Mouse (Mus musculus): Measurements from ENCODE around the gene Nfkbie.

Gene Nfkbie

DNA sequence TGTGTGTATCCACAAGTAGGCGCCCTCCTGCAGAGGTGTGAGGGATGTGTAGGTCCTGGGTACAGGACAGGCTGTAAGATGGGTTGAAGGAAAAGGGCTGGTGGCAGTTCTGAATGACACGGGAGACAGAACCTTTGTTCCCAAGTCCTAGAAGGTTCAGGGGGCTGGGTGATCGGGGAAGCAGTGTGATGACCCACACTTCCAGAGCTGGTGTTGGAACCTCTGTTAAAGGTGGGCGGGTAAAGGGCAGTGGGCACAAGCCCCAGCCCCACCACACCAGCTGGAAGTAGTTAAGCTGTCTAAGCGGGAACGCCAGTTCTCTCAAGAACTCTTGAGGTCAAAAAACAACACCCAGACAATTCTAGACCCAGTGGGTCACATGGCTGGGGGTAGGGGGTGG is 34.9 kb downstream of the Nfkbie start:
- no peaks in the 10 kb centered on the region for H3K27me3 ChIP-seq (ENCODE audit: insufficient read depth, low read length)
- TF ChIP-seq CTCF (conservative IDR thresholded peaks at IDR 0.05; ENCODE audit: low read length), result no peak
- TF ChIP-seq POU5F1 (IDR thresholded peaks at IDR 0.05; ENCODE audit: borderline replicate concordance, low read length), result no peak
- no peak for TF ChIP-seq NANOG (IDR thresholded peaks at IDR 0.05; ENCODE audit: borderline replicate concordance, low read length)
- H3K9me3 ChIP-seq (ENCODE audit: low read length), result no peaks in the 10 kb centered on the region
- H3K4me3 ChIP-seq (replicated peaks; ENCODE audit: low read length), result peak overlapping the region; percentile 98
- peaks cover 91% of the 10 kb centered on the region for H3K4me1 ChIP-seq (replicated peaks; ENCODE audit: low read depth, low read length)
- H3K36me3 ChIP-seq (ENCODE audit: insufficient read depth, low read length), result peaks cover 83% of the 10 kb centered on the region

GRCm38 (mm10) chr17:45591701-45592605 is 36.5 kb downstream of the Nfkbie start:
- Histone ChIP-seq H3K9me3 (ENCODE audit: low read length) (no peaks in the 10 kb centered on the region), H3K4me3 (replicated peaks; ENCODE audit: low read length) (peak overlapping the region; percentile 98), H3K27me3 (ENCODE audit: insufficient read depth, low read length) (no peaks in the 10 kb centered on the region), H3K36me3 (ENCODE audit: insufficient read depth, low read length) (peaks cover 68% of the 10 kb centered on the region), H3K4me1 (replicated peaks; ENCODE audit: low read depth, low read length) (peaks cover 90% of the 10 kb centered on the region)
- TF ChIP-seq NANOG (IDR thresholded peaks at IDR 0.05; ENCODE audit: borderline replicate concordance, low read length) (no peak), CTCF (conservative IDR thresholded peaks at IDR 0.05; ENCODE audit: low read length) (no peak), POU5F1 (IDR thresholded peaks at IDR 0.05; ENCODE audit: borderline replicate concordance, low read length) (no peak)

DNA sequence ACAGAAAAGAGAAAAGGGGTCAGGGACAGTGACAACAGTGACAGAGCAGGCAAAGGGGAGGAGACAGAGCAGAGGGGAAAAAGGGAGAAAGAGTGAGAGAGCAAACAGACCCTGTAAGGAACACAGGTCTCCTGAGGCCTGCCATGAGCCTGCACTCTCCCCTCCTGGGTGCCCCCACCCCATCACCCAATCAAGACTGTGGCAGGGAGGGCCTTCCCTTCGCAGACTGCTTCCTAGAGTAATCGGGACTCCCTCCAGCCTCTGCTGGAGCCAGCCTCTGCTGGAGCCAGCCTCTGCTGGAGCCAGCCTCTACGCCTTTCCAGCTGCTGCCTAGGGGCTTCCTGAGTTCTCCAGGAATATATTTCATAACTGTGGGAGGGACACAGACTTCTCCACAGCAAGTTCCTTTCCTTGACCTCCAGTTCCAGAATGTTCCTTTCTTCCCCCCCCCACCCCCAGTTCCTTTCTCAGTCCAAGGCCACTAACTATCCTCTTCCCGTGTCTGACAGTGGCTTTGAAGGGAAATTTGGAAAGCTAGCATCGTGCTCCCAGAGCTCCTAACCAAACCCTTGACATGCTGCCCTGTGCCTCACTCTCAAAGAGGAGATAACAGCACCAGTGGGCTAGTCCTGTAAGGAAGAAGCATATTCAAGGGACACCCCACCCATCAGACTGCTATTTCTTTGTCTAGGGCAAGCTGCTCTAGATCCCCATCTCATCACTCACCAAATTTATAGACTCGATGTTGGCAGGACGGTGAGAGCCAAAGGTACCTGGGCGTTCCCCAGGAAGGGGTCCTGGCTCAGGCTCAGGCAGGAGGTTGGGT is 37.3 kb downstream of the Nfkbie start:
- no peaks in the 10 kb centered on the region for H3K9me3 ChIP-seq (ENCODE audit: low read length)
- peak overlapping the region; percentile 98 for H3K4me3 ChIP-seq (replicated peaks; ENCODE audit: low read length)
- H3K36me3 ChIP-seq (ENCODE audit: insufficient read depth, low read length), result peaks cover 59% of the 10 kb centered on the region
- TF ChIP-seq CTCF (conservative IDR thresholded peaks at IDR 0.05; ENCODE audit: low read length) (no peak), POU5F1 (IDR thresholded peaks at IDR 0.05; ENCODE audit: borderline replicate concordance, low read length) (no peak), NANOG (IDR thresholded peaks at IDR 0.05; ENCODE audit: borderline replicate concordance, low read length) (no peak)
- H3K27me3 ChIP-seq (ENCODE audit: insufficient read depth, low read length), result no peaks in the 10 kb centered on the region
- H3K4me1 ChIP-seq (replicated peaks; ENCODE audit: low read depth, low read length), result peaks cover 89% of the 10 kb centered on the region

GRCm38 (mm10) chr17:45593479-45593878 is 38.0 kb downstream of the Nfkbie start:
- TF ChIP-seq CTCF (conservative IDR thresholded peaks at IDR 0.05; ENCODE audit: low read length) (peak; percentile 34), NANOG (IDR thresholded peaks at IDR 0.05; ENCODE audit: borderline replicate concordance, low read length) (no peak)
- peaks cover 89% of the 10 kb centered on the region for H3K4me1 ChIP-seq (replicated peaks; ENCODE audit: low read depth, low read length)
- no peaks in the 10 kb centered on the region for H3K27me3 ChIP-seq (ENCODE audit: insufficient read depth, low read length)
- no peaks in the 10 kb centered on the region for H3K9me3 ChIP-seq (ENCODE audit: low read length)
- H3K4me3 ChIP-seq (replicated peaks; ENCODE audit: low read length), result peak overlapping the region; percentile 98
- H3K36me3 ChIP-seq (ENCODE audit: insufficient read depth, low read length), result peaks cover 59% of the 10 kb centered on the region

DNA sequence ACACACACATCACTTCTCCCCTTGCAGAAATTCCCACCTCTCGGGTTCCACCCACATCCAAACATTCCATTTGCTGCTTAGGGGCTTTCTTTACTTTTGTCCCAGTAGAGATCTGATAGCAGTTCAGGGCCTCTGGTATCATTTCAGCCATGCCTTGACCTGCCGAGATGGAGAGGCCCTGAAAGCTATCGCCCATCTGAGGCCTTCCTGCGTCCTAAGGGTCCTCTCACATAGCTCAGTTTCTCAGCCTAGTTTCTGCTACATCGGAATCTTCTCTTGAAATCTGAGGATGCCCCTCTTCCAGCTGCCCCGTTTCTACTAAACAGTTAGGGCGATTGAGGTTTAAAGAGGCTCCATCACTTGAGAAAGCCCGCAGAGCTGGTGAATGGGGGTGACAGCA is 38.7 kb downstream of the Nfkbie start:
- H3K27me3 ChIP-seq (ENCODE audit: insufficient read depth, low read length), result no peaks in the 10 kb centered on the region
- H3K4me1 ChIP-seq (replicated peaks; ENCODE audit: low read depth, low read length), result peaks cover 89% of the 10 kb centered on the region
- H3K4me3 ChIP-seq (replicated peaks; ENCODE audit: low read length), result peak overlapping the region; percentile 98
- no peaks in the 10 kb centered on the region for H3K9me3 ChIP-seq (ENCODE audit: low read length)
- TF ChIP-seq POU5F1 (IDR thresholded peaks at IDR 0.05; ENCODE audit: borderline replicate concordance, low read length) (no peak), CTCF (conservative IDR thresholded peaks at IDR 0.05; ENCODE audit: low read length) (no peak), NANOG (IDR thresholded peaks at IDR 0.05; ENCODE audit: borderline replicate concordance, low read length) (no peak)
- H3K36me3 ChIP-seq (ENCODE audit: insufficient read depth, low read length), result peaks cover 54% of the 10 kb centered on the region

- H3K27me3 ChIP-seq (ENCODE audit: insufficient read depth, low read length), result no peaks in the 10 kb centered on the region
- TF ChIP-seq CTCF (conservative IDR thresholded peaks at IDR 0.05; ENCODE audit: low read length), result no peak
- no peak for TF ChIP-seq POU5F1 (IDR thresholded peaks at IDR 0.05; ENCODE audit: borderline replicate concordance, low read length)
- TF ChIP-seq NANOG (IDR thresholded peaks at IDR 0.05; ENCODE audit: borderline replicate concordance, low read length), result no peak
- no peaks in the 10 kb centered on the region for H3K9me3 ChIP-seq (ENCODE audit: low read length)
- peaks cover 86% of the 10 kb centered on the region for H3K4me1 ChIP-seq (replicated peaks; ENCODE audit: low read depth, low read length)
- H3K36me3 ChIP-seq (ENCODE audit: insufficient read depth, low read length), result peaks cover 49% of the 10 kb centered on the region
- H3K4me3 ChIP-seq (replicated peaks; ENCODE audit: low read length), result peak overlapping the region; percentile 98
These were observed 39.6 kb downstream of the Nfkbie start for GRCm38 (mm10) chr17:45594881-45595735.

DNA sequence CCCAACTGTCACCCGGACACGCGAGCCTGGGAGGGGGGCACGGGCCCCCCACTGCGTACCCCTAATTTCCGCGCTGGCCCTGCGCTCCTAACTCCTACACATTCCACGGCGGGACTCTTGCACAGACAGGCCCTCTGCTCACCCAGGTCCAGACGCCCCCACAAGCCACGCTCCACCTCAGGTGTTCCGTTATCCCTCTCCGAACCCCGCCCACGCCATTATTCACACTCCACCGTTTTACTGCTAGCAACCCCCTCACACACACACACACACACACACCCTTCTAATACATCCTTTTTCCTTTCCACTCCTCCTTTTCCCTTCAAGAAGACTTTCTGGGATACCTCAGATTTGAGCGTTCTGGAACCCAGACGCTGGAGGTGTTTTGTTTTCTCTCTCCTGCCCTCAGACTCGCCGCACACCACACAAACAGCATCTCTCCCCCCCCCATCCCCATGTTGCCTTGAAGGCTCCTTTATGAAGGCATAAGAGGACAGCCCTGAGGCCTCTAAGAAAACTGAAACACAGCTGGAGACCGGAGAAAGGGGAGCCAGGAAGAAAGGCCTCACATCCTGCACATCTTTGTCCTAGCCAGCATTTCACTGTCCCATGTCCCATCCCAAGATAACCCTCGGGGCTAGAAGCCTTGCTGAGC is 40.4 kb downstream of the Nfkbie start:
- Histone ChIP-seq H3K4me3 (replicated peaks; ENCODE audit: low read length) (peak overlapping the region; percentile 98), H3K27me3 (ENCODE audit: insufficient read depth, low read length) (no peaks in the 10 kb centered on the region), H3K4me1 (replicated peaks; ENCODE audit: low read depth, low read length) (peaks cover 86% of the 10 kb centered on the region), H3K36me3 (ENCODE audit: insufficient read depth, low read length) (peaks cover 49% of the 10 kb centered on the region), H3K9me3 (ENCODE audit: low read length) (no peaks in the 10 kb centered on the region)
- TF ChIP-seq NANOG (IDR thresholded peaks at IDR 0.05; ENCODE audit: borderline replicate concordance, low read length) (no peak), CTCF (conservative IDR thresholded peaks at IDR 0.05; ENCODE audit: low read length) (no peak), POU5F1 (IDR thresholded peaks at IDR 0.05; ENCODE audit: borderline replicate concordance, low read length) (no peak)
